Mouse (Mus musculus) kidney, embryonic 14.5 days (tissue): ENCODE measurements at regions not wholly inside any gene's neighbourhood (a gene's known extent, or its start where the extent isn't known, plus 50 kb on each side); places are given as distances from the start of the nearest gene placed in this dataset.

Experiments used
- ATAC-seq: fragments of 200-750 bp; cut with Nextera tagmentation; 2 replicates; pipeline ENCODE4 v1.8.0; 2017; ENCODE audit warnings: moderate number of reproducible peaks, mild to moderate bottlenecking, moderate TSS enrichment, moderate library complexity; ENCODE audit not compliant: low FRiP score, low TSS enrichment
- H3K27ac ChIP-seq: fragments of 300-500 bp; sonication (generic); 2 replicates; pipeline ENCODE4 v1.5.1; 2014; ENCODE audit warnings: low read depth, mild to moderate bottlenecking, low read length, moderate library complexity, mixed read lengths
- H3K27me3 ChIP-seq: fragments of 300-500 bp; sonication (generic); 2 replicates; pipeline ENCODE4 v1.6.1; 2014; ENCODE audit warnings: mild to moderate bottlenecking, low read length; ENCODE audit not compliant: control insufficient read depth, insufficient read depth
- H3K36me3 ChIP-seq: fragments of 300-500 bp; sonication (generic); 2 replicates; pipeline ENCODE4 v1.6.1; 2014; ENCODE audit warnings: low read length, mixed read lengths; ENCODE audit not compliant: control insufficient read depth, insufficient read depth
- H3K4me1 ChIP-seq: fragments of 300-500 bp; sonication (generic); 2 replicates; pipeline ENCODE4 v1.6.1; 2014; ENCODE audit warnings: low read length, mixed read lengths; ENCODE audit not compliant: control insufficient read depth, insufficient read depth
- H3K4me2 ChIP-seq: fragments of 300-500 bp; sonication (generic); replicated peaks from 2 replicates; pipeline ENCODE4 v1.6.1; 2014; ENCODE audit warnings: low read depth, mild to moderate bottlenecking, low read length
- H3K4me3 ChIP-seq: fragments of 300-500 bp; sonication (generic); 2 replicates; pipeline ENCODE4 v1.5.1; 2014; ENCODE audit warnings: mild to moderate bottlenecking, low read length
- H3K9ac ChIP-seq: fragments of 300-500 bp; sonication (generic); 2 replicates; pipeline ENCODE4 v1.6.1; 2014; ENCODE audit warnings: low read depth, mild to moderate bottlenecking, low read length, moderate library complexity
- H3K9me3 ChIP-seq: fragments of 300-500 bp; sonication (generic); 2 replicates; pipeline ENCODE4 v1.6.1; 2016; ENCODE audit warnings: low read length; ENCODE audit not compliant: control insufficient read depth
- WGBS: fragments of 180-500 bp; shearing (Covaris S2); extraction: QIAGEN DNeasy Blood & Tissue Kit; methylation state at CpG from one replicate; pipeline ENCODE4 v1.1.7; 2014; 5-methylcytosine and 5-hydroxymethylcytosine counted together

- H3K9me3 ChIP-seq = no peaks in the 10 kb centered on the region
- H3K36me3 ChIP-seq = no peaks in the 10 kb centered on the region
- ATAC-seq = no peak
- H3K4me3 ChIP-seq = no peak overlapping the region
- 84% methylated on average over 4 of the region's 4 CpGs for WGBS
- H3K9ac ChIP-seq = no peak overlapping the region
- H3K27me3 ChIP-seq = no peaks in the 10 kb centered on the region
- H3K4me1 ChIP-seq = no peaks in the 10 kb centered on the region
- no peak overlapping the region for H3K4me2 ChIP-seq
- H3K27ac ChIP-seq = no peak overlapping the region
Measured at GRCm38 (mm10) chr1:42365648-42366324, 329.8 kb upstream of the Pou3f3 start.

- Histone ChIP-seq H3K9me3 (no peaks in the 10 kb centered on the region), H3K4me2 (no peak overlapping the region), H3K4me1 (peaks cover 4% of the 10 kb centered on the region), H3K9ac (no peak overlapping the region), H3K27ac (no peak overlapping the region), H3K4me3 (no peak overlapping the region), H3K36me3 (no peaks in the 10 kb centered on the region), H3K27me3 (no peaks in the 10 kb centered on the region)
- WGBS = 31% methylated on average over 18 of the region's 18 CpGs
- peak; percentile 39; the same call in 1 of the 2 replicates for ATAC-seq
Measured at GRCm38 (mm10) chr1:42387919-42388684, 307.5 kb upstream of the Pou3f3 start.

GRCm38 (mm10) chr1:42388740-42389139 is 306.8 kb upstream of the Pou3f3 start:
- Histone ChIP-seq H3K27me3 (no peaks in the 10 kb centered on the region), H3K4me3 (no peak overlapping the region), H3K4me1 (peaks cover 4% of the 10 kb centered on the region), H3K36me3 (no peaks in the 10 kb centered on the region), H3K27ac (no peak overlapping the region), H3K9me3 (no peaks in the 10 kb centered on the region), H3K4me2 (no peak overlapping the region), H3K9ac (no peak overlapping the region)
- WGBS = 79% methylated on average over 6 of the region's 6 CpGs
- ATAC-seq = no peak

GRCm38 (mm10) chr1:42395651-42396260 is 299.8 kb upstream of the Pou3f3 start:
- Histone ChIP-seq H3K36me3 (no peaks in the 10 kb centered on the region), H3K4me2 (no peak overlapping the region), H3K9ac (no peak overlapping the region), H3K4me1 (no peaks in the 10 kb centered on the region), H3K27me3 (no peaks in the 10 kb centered on the region), H3K4me3 (no peak overlapping the region), H3K27ac (no peak overlapping the region), H3K9me3 (no peaks in the 10 kb centered on the region)
- WGBS = 78% methylated on average over 13 of the region's 13 CpGs
- ATAC-seq = no peak

GRCm38 (mm10) chr1:42398461-42399154 is 297.0 kb upstream of the Pou3f3 start:
- 48% methylated on average over 8 of the region's 8 CpGs for WGBS
- no peak overlapping the region for H3K9ac ChIP-seq
- no peak for ATAC-seq

GRCm38 (mm10) chr1:42415817-42416538 is 279.6 kb upstream of the Pou3f3 start:
- peaks cover 5% of the 10 kb centered on the region; the same call in 1 of the 2 replicates for H3K4me1 ChIP-seq
- ATAC-seq = no peak
- no peaks in the 10 kb centered on the region for H3K36me3 ChIP-seq
- H3K27ac ChIP-seq = no peak overlapping the region
- H3K9me3 ChIP-seq = no peaks in the 10 kb centered on the region
- no peak overlapping the region for H3K9ac ChIP-seq
- 73% methylated on average over 21 of the region's 21 CpGs for WGBS
- H3K27me3 ChIP-seq = no peaks in the 10 kb centered on the region
- no peak overlapping the region for H3K4me3 ChIP-seq
- no peak overlapping the region for H3K4me2 ChIP-seq

More at GRCm38 (mm10) chr1:42398461-42399154, 297.0 kb upstream of the Pou3f3 start:
- Histone ChIP-seq H3K27ac (no peak overlapping the region), H3K27me3 (no peaks in the 10 kb centered on the region), H3K9me3 (no peaks in the 10 kb centered on the region), H3K4me1 (no peaks in the 10 kb centered on the region), H3K4me2 (no peak overlapping the region), H3K4me3 (no peak overlapping the region), H3K36me3 (no peaks in the 10 kb centered on the region)

GRCm38 (mm10) chr1:42416539-42417218 is 278.9 kb upstream of the Pou3f3 start:
- Histone ChIP-seq H3K27ac (no peak overlapping the region), H3K4me3 (no peak overlapping the region), H3K4me2 (no peak overlapping the region), H3K27me3 (no peaks in the 10 kb centered on the region), H3K9me3 (no peaks in the 10 kb centered on the region), H3K36me3 (no peaks in the 10 kb centered on the region), H3K4me1 (peaks cover 5% of the 10 kb centered on the region; the same call in 1 of the 2 replicates), H3K9ac (no peak overlapping the region)
- WGBS = 68% methylated on average over 8 of the region's 8 CpGs
- no peak for ATAC-seq

GRCm38 (mm10) chr1:42417815-42418214 is 277.8 kb upstream of the Pou3f3 start:
- no peaks in the 10 kb centered on the region for H3K9me3 ChIP-seq
- no peak overlapping the region for H3K27ac ChIP-seq
- no peak overlapping the region for H3K4me2 ChIP-seq
- ATAC-seq = no peak
- no peak overlapping the region for H3K9ac ChIP-seq
- peaks cover 5% of the 10 kb centered on the region; the same call in 1 of the 2 replicates for H3K4me1 ChIP-seq
- H3K36me3 ChIP-seq = no peaks in the 10 kb centered on the region
- no peaks in the 10 kb centered on the region for H3K27me3 ChIP-seq
- WGBS = 29% methylated on average over 4 of the region's 4 CpGs
- H3K4me3 ChIP-seq = no peak overlapping the region
